Mouse (Mus musculus) liver, embryonic 12.5 days (tissue): ENCODE measurements around the gene Ccdc89. TPM values are rescaled to one million over a fixed set of nuclear protein-coding genes. Genes with fewer than 3 reads are reported as not detected.

Experiments
- ATAC-seq: fragments of 200-750 bp; cut with Nextera tagmentation; 2 replicates; pipeline ENCODE4 v1.8.0; 2017; ENCODE audit warnings: moderate number of reproducible peaks, mild to moderate bottlenecking, moderate library complexity
- H3K27ac ChIP-seq: fragments of 300-500 bp; sonication (generic); 2 replicates; pipeline ENCODE4 v1.5.1; 2016; ENCODE audit warnings: mild to moderate bottlenecking
- H3K27me3 ChIP-seq: fragments of 300-500 bp; sonication (generic); replicated peaks from 2 replicates; pipeline ENCODE4 v1.6.1; 2016; ENCODE audit warnings: mild to moderate bottlenecking, moderate library complexity
- H3K36me3 ChIP-seq: fragments of 300-500 bp; sonication (generic); 2 replicates; pipeline ENCODE4 v1.6.1; 2016; ENCODE audit warnings: mild to moderate bottlenecking, moderate library complexity
- H3K4me1 ChIP-seq: fragments of 300-500 bp; sonication (generic); 2 replicates; pipeline ENCODE4 v1.6.1; 2016
- H3K4me2 ChIP-seq: fragments of 300-500 bp; sonication (generic); 2 replicates; pipeline ENCODE4 v1.6.1; 2016; ENCODE audit warnings: mild to moderate bottlenecking, moderate library complexity
- H3K4me3 ChIP-seq: fragments of 300-500 bp; sonication (generic); 2 replicates; pipeline ENCODE4 v1.5.1; 2016; ENCODE audit warnings: mild to moderate bottlenecking, moderate library complexity
- H3K9ac ChIP-seq: fragments of 300-500 bp; sonication (generic); 2 replicates; pipeline ENCODE4 v1.6.1; 2016; ENCODE audit warnings: mild to moderate bottlenecking, moderate library complexity
- H3K9me3 ChIP-seq: fragments of 300-500 bp; sonication (generic); replicated peaks from 2 replicates; pipeline ENCODE4 v1.6.1; 2016; ENCODE audit warnings: mild to moderate bottlenecking, moderate library complexity
- WGBS: fragments of 180-500 bp; shearing (Covaris S2); methylation state at CpG from one replicate; pipeline ENCODE4 v1.1.7; 2016; ENCODE audit not compliant: insufficient replicate concordance; 5-methylcytosine and 5-hydroxymethylcytosine counted together
- polyA plus RNA-seq: library from polyadenylated mRNA; unstranded; fragments of >200 nt; fragmentation: Nextera tagmentation; extraction: Ambion mirVana; gene quantifications from 2 replicates; pipeline ENCODE4 v1.2.1, GENCODE M21; 2016

Ccdc89 gene
- polyA plus RNA-seq, 1 experiment from 2014 or later = 0.41 TPM

- Histone ChIP-seq H3K4me1 (peaks cover 26% of the 10 kb centered on the region), H3K4me2 (peak within 1 kb of the TSS; percentile 93), H3K9ac (peak within 1 kb of the TSS; percentile 82), H3K27ac (peak within 1 kb of the TSS; percentile 76), H3K4me3 (peak within 1 kb of the TSS; percentile 75), H3K27me3 (peaks cover 6% of the 10 kb centered on the region; the same call in 1 of the 2 replicates), H3K9me3 (no peaks in the 10 kb centered on the region), H3K36me3 (peaks cover 5% of the 10 kb centered on the region; the same call in 1 of the 2 replicates)
- WGBS = 2% methylated on average over 32 of the region's 32 CpGs
- ATAC-seq = no peak
These were observed 50.2 kb downstream of the Ccdc89 start, which contains the start of gene Dlg2 for GRCm38 (mm10) chr7:90476313-90477245. TSS of gene Dlg2 (plus strand) at chr7:90476672.

Other genes starting within 250 kb of the Ccdc89 start
- not detected in 2 replicates for gene Ccdc83, start 160.8 kb upstream of the Ccdc89 start, polyA plus RNA-seq
- 0.95 and 1.1 TPM in 2 replicates for gene Sytl2, start 124.3 kb upstream of the Ccdc89 start, polyA plus RNA-seq
- 33.5 and 34.6 TPM in 2 replicates for gene Crebzf, start 16.2 kb downstream of the Ccdc89 start, polyA plus RNA-seq
- gene Tmem126a, start 30.7 kb downstream of the Ccdc89 start, polyA plus RNA-seq = 60.2 and 66.9 TPM in 2 replicates
- gene Tmem126b, start 49.4 kb downstream of the Ccdc89 start, polyA plus RNA-seq = 14.0 and 15.7 TPM in 2 replicates
- 0.71 and 1.1 TPM in 2 replicates for gene Dlg2, start 50.1 kb downstream of the Ccdc89 start, polyA plus RNA-seq